Mouse (Mus musculus) cerebellum, adult 18-20 months (tissue): ENCODE measurements at regions not wholly inside any gene's neighbourhood (a gene's known extent, or its start where the extent isn't known, plus 50 kb on each side); places are given as distances from the start of the nearest gene placed in this dataset.
"Not testable (repeated sequence)": the region's sequence is repeated elsewhere in the genome, so short reads cannot be mapped to it uniquely, and the experiment has no call there.

ENCODE experiments used
- DNase-seq, 2 experiments: peaks; one replicate each; pipeline ENCODE4 v3.0.0; 2021

- peak; percentile 1 to 4 for DNase-seq
Observed at GRCm38 (mm10) chr12:62631888-62632490, 1109.0 kb downstream of the Lrfn5 start.

- DNase-seq = no peak
Observed at GRCm38 (mm10) chr12:62664602-62665001, 1141.7 kb downstream of the Lrfn5 start.

- DNase-seq = not testable (repeated sequence)
Observed at GRCm38 (mm10) chr12:62707198-62707597, 1184.2 kb downstream of the Lrfn5 start.
